ENCODE assay signal across 8 mouse cellular contexts in genomic region chr5:115159165-115159564, GRCm38 (mm10). TPM values are rescaled to one million over a fixed set of nuclear protein-coding genes. Genes with fewer than 3 reads are reported as not detected.
DNase-seq lines count a peak whose midpoint lies in the region; ATAC-seq and TF ChIP-seq lines count a peak whose summit lies in the region.

No protein-coding gene starts in this region.

- DNase-seq in layer of hippocampus, adult 2 months (ENCODE audit: low spot score in 2 of 2) = no peak
- DNase-seq in layer of hippocampus, adult 9-10 months (ENCODE audit: low spot score) = no peak
- DNase-seq in limb, embryonic 10.5 days (ENCODE audit: low spot score) = no peak
- DNase-seq in right cerebral cortex, postnatal 25 days = no peak
- no peak for DNase-seq in right cerebral cortex, postnatal 14 days

- no peak for TF ChIP-seq CTCF in layer of hippocampus, adult 2 months (conservative IDR thresholded peaks at IDR 0.05)

- no peaks in the 10 kb centered on the region for H3K27me3 ChIP-seq in embryonic facial prominence, embryonic 15.5 days
- no peaks in the 10 kb centered on the region for H3K27me3 ChIP-seq in limb, embryonic 10.5 days (ENCODE audit: low read depth, poor library complexity, severe bottlenecking)
- no peaks in the 10 kb centered on the region for H3K27me3 ChIP-seq in neural tube, embryonic 15.5 days (replicated peaks)

- no peaks in the 10 kb centered on the region for H3K36me3 ChIP-seq in embryonic facial prominence, embryonic 15.5 days
- H3K36me3 ChIP-seq in limb, embryonic 10.5 days = peaks cover 15% of the 10 kb centered on the region
- H3K36me3 ChIP-seq in neural tube, embryonic 15.5 days = no peaks in the 10 kb centered on the region

- peak overlapping the region; percentile 98 for H3K27ac ChIP-seq in layer of hippocampus, adult 2 months
- peak overlapping the region; percentile 99 for H3K27ac ChIP-seq in embryonic facial prominence, embryonic 15.5 days (replicated peaks)
- H3K27ac ChIP-seq in limb, embryonic 10.5 days = peak overlapping the region; percentile 98
- H3K27ac ChIP-seq in neural tube, embryonic 15.5 days (replicated peaks) = peak overlapping the region; percentile 100

- peak overlapping the region; percentile 80 for H3K4me2 ChIP-seq in embryonic facial prominence, embryonic 15.5 days (replicated peaks)
- H3K4me2 ChIP-seq in neural tube, embryonic 15.5 days = peak overlapping the region; percentile 94

- WGBS in embryonic facial prominence, embryonic 15.5 days = 34% methylated on average over 12 of the region's 12 CpGs
- 42% methylated on average over 12 of the region's 12 CpGs for WGBS in limb, embryonic 10.5 days
- 28% methylated on average over 12 of the region's 12 CpGs for WGBS in neural tube, embryonic 15.5 days

- peaks cover 52% of the 10 kb centered on the region for H3K4me1 ChIP-seq in embryonic facial prominence, embryonic 15.5 days
- peaks cover 66% of the 10 kb centered on the region for H3K4me1 ChIP-seq in limb, embryonic 10.5 days
- peaks cover 46% of the 10 kb centered on the region for H3K4me1 ChIP-seq in neural tube, embryonic 15.5 days

- ATAC-seq in embryonic facial prominence, embryonic 15.5 days (ENCODE audit: insufficient number of reproducible peaks, low FRiP score, low TSS enrichment, low read depth) = no peak
- no peak for ATAC-seq in neural tube, embryonic 15.5 days (ENCODE audit: low FRiP score)
- no peak for ATAC-seq in CD4-positive, CD25-positive, alpha-beta regulatory T cell, adult 4 months

- H3K4me3 ChIP-seq in layer of hippocampus, adult 2 months = peak overlapping the region; percentile 86
- H3K4me3 ChIP-seq in embryonic facial prominence, embryonic 15.5 days (replicated peaks) = peak overlapping the region; percentile 99
- peak overlapping the region; percentile 83 for H3K4me3 ChIP-seq in limb, embryonic 10.5 days
- peak overlapping the region; percentile 58 for H3K4me3 ChIP-seq in neural tube, embryonic 15.5 days (replicated peaks)

- no peaks in the 10 kb centered on the region for H3K9me3 ChIP-seq in embryonic facial prominence, embryonic 15.5 days (replicated peaks)
- no peaks in the 10 kb centered on the region for H3K9me3 ChIP-seq in limb, embryonic 10.5 days (replicated peaks)
- no peaks in the 10 kb centered on the region for H3K9me3 ChIP-seq in neural tube, embryonic 15.5 days (replicated peaks)

- peak overlapping the region; percentile 95 for H3K9ac ChIP-seq in embryonic facial prominence, embryonic 15.5 days
- peak overlapping the region; percentile 84 for H3K9ac ChIP-seq in neural tube, embryonic 15.5 days (replicated peaks)

RNA-seq across cellular contexts. Expression of gene Mlec, which starts 1.2 kb away (rescaled TPM):
- total RNA-seq in layer of hippocampus, adult 2 months (2021) = 10 to 100 TPM; 75.7 to 84.7 TPM
- polyA plus RNA-seq in embryonic facial prominence, embryonic 15.5 days (2015; fragmentation: Nextera tagmentation; extraction: Ambion mirVana) = 95.1 and 98.4 TPM in 2 replicates
- 92.0 and 94.3 TPM in 2 replicates for polyA plus RNA-seq in limb, embryonic 10.5 days (2016; fragmentation: Nextera tagmentation; extraction: Ambion mirVana)
- 34.3 and 40.4 TPM in 2 replicates for polyA plus RNA-seq in neural tube, embryonic 15.5 days (2015; fragmentation: Nextera tagmentation; extraction: Ambion mirVana)
- 10 to 100 TPM; 28.9 to 37.0 TPM for polyA plus RNA-seq in CD4-positive, CD25-positive, alpha-beta regulatory T cell, adult 4 months (2017; shearing (Covaris generic))

RNA-seq across cellular contexts. Expression of gene Unc119b, which starts 24.4 kb away (rescaled TPM):
- 10 to 100 TPM; 25.9 to 28.0 TPM for total RNA-seq in layer of hippocampus, adult 2 months (2021)
- polyA plus RNA-seq in embryonic facial prominence, embryonic 15.5 days (2015; fragmentation: Nextera tagmentation; extraction: Ambion mirVana) = 41.0 and 42.2 TPM in 2 replicates
- polyA plus RNA-seq in limb, embryonic 10.5 days (2016; fragmentation: Nextera tagmentation; extraction: Ambion mirVana) = 77.0 and 78.3 TPM in 2 replicates
- polyA plus RNA-seq in neural tube, embryonic 15.5 days (2015; fragmentation: Nextera tagmentation; extraction: Ambion mirVana) = 31.1 and 31.8 TPM in 2 replicates
- polyA plus RNA-seq in CD4-positive, CD25-positive, alpha-beta regulatory T cell, adult 4 months (2017; shearing (Covaris generic)) = 10 to 100 TPM; 16.1 to 16.4 TPM

RNA-seq across cellular contexts. Expression of gene Cabp1, which starts 35.0 kb away (rescaled TPM):
- total RNA-seq in layer of hippocampus, adult 2 months (2021) = 100 to 1,000 TPM; 124 to 129 TPM
- polyA plus RNA-seq in embryonic facial prominence, embryonic 15.5 days (2015; fragmentation: Nextera tagmentation; extraction: Ambion mirVana) = 2.6 and 3.0 TPM in 2 replicates
- polyA plus RNA-seq in limb, embryonic 10.5 days (2016; fragmentation: Nextera tagmentation; extraction: Ambion mirVana) = 1.9 and 2.6 TPM in 2 replicates
- 17.4 and 23.1 TPM in 2 replicates for polyA plus RNA-seq in neural tube, embryonic 15.5 days (2015; fragmentation: Nextera tagmentation; extraction: Ambion mirVana)
- polyA plus RNA-seq in CD4-positive, CD25-positive, alpha-beta regulatory T cell, adult 4 months (2017; shearing (Covaris generic)) = not detected

RNA-seq across cellular contexts. Expression of gene Acads, which starts 40.0 kb away (rescaled TPM):
- total RNA-seq in layer of hippocampus, adult 2 months (2021) = 1 to 10 TPM; 6.5 to 7.3 TPM
- 47.8 and 48.2 TPM in 2 replicates for polyA plus RNA-seq in embryonic facial prominence, embryonic 15.5 days (2015; fragmentation: Nextera tagmentation; extraction: Ambion mirVana)
- polyA plus RNA-seq in limb, embryonic 10.5 days (2016; fragmentation: Nextera tagmentation; extraction: Ambion mirVana) = 91.6 and 91.9 TPM in 2 replicates
- 22.2 and 35.9 TPM in 2 replicates for polyA plus RNA-seq in neural tube, embryonic 15.5 days (2015; fragmentation: Nextera tagmentation; extraction: Ambion mirVana)
- 10 to 100 TPM; 10.6 to 28.4 TPM for polyA plus RNA-seq in CD4-positive, CD25-positive, alpha-beta regulatory T cell, adult 4 months (2017; shearing (Covaris generic))
